Mouse (Mus musculus) intestine, embryonic 14.5 days (tissue): ENCODE measurements around the gene Padi3. TPM values are rescaled to one million over a fixed set of nuclear protein-coding genes. Genes with fewer than 3 reads are reported as not detected.

Experiments
- ATAC-seq: fragments of 200-750 bp; cut with Nextera tagmentation; replicated peaks from 2 replicates; pipeline ENCODE4 v1.8.0; 2017; ENCODE audit warnings: low read depth, moderate number of reproducible peaks, moderate TSS enrichment, moderate library complexity; ENCODE audit not compliant: low FRiP score, low TSS enrichment
- DNase-seq: peaks from one replicate; pipeline ENCODE4 v3.0.0-alpha.2; 2018; ENCODE audit warnings: low spot score
- H3K27ac ChIP-seq: fragments of 300-500 bp; sonication (generic); 2 replicates; pipeline ENCODE4 v1.5.1; 2014; ENCODE audit warnings: low read depth, mild to moderate bottlenecking, control low read depth
- H3K27me3 ChIP-seq: fragments of 300-500 bp; sonication (generic); replicated peaks from 2 replicates; pipeline ENCODE4 v1.6.1; 2014; ENCODE audit warnings: low read length, control low read depth; ENCODE audit not compliant: control insufficient read depth, insufficient read depth
- H3K36me3 ChIP-seq: fragments of 300-500 bp; sonication (generic); 2 replicates; pipeline ENCODE4 v1.6.1; 2014; ENCODE audit warnings: low read length, control low read depth; ENCODE audit not compliant: control insufficient read depth, insufficient read depth
- H3K4me1 ChIP-seq: fragments of 300-500 bp; sonication (generic); replicated peaks from 2 replicates; pipeline ENCODE4 v1.6.1; 2014; ENCODE audit warnings: low read length, control low read depth, mixed read lengths; ENCODE audit not compliant: control insufficient read depth, insufficient read depth
- H3K4me2 ChIP-seq: fragments of 300-500 bp; sonication (generic); 2 replicates; pipeline ENCODE4 v1.6.1; 2014; ENCODE audit warnings: low read length
- H3K4me3 ChIP-seq: fragments of 300-500 bp; sonication (generic); 2 replicates; pipeline ENCODE4 v1.5.1; 2014; ENCODE audit warnings: low read depth, low read length, control low read depth, mixed read lengths
- H3K9ac ChIP-seq: fragments of 300-500 bp; sonication (generic); 2 replicates; pipeline ENCODE4 v1.6.1; 2014; ENCODE audit warnings: mild to moderate bottlenecking, low read length
- H3K9me3 ChIP-seq: fragments of 300-500 bp; sonication (generic); 2 replicates; pipeline ENCODE4 v1.6.1; 2016; ENCODE audit warnings: low read length, control low read depth; ENCODE audit not compliant: control insufficient read depth
- WGBS: fragments of 180-500 bp; shearing (Covaris S2); extraction: QIAGEN DNeasy Blood & Tissue Kit; methylation state at CpG from one replicate; pipeline ENCODE4 v1.1.7; 2014; 5-methylcytosine and 5-hydroxymethylcytosine counted together
- polyA plus RNA-seq: library from polyadenylated mRNA; unstranded; fragments of >200 nt; fragmentation: Nextera tagmentation; extraction: Ambion mirVana; gene quantifications from 2 replicates; pipeline ENCODE4 v1.2.1, GENCODE M21; 2014

Padi3 gene
- polyA plus RNA-seq, 1 experiment from 2014 or later: not detected

GRCm38 (mm10) chr4:140791071-140791470 is 19.4 kb downstream of the Padi3 start:
- Histone ChIP-seq H3K27ac (no peak overlapping the region), H3K9me3 (no peaks in the 10 kb centered on the region), H3K4me1 (no peaks in the 10 kb centered on the region), H3K9ac (no peak overlapping the region), H3K36me3 (no peaks in the 10 kb centered on the region), H3K4me3 (no peak overlapping the region), H3K27me3 (no peaks in the 10 kb centered on the region), H3K4me2 (no peak overlapping the region)
- ATAC-seq: no peak
- WGBS: 79% methylated on average over 16 of the region's 16 CpGs
- no peak for DNase-seq

DNA sequence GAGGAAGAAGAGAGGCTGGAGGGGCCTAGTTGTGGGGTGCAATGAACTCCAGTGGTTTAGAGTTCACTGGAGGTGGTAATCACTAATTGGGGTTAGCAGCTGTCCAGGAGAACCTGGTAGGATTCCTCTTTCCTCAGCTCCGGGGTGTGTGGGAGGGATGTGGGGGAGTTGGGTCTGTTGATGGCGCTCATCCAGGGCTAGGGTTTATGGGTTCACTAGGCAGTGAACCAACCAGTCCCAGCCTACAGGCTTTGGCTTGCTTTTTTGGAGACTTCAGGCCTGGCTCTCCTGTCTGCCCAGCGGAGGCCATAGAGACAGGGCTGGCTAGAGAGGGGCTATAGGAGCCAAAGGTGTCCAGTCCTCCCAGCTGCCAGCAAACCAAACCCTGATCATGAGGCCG is 20.5 kb downstream of the Padi3 start:
- no peak overlapping the region for H3K9ac ChIP-seq
- H3K4me2 ChIP-seq: no peak overlapping the region
- H3K27ac ChIP-seq: no peak overlapping the region
- H3K9me3 ChIP-seq: no peaks in the 10 kb centered on the region
- H3K36me3 ChIP-seq: no peaks in the 10 kb centered on the region
- 84% methylated on average over 4 of the region's 4 CpGs for WGBS
- ATAC-seq (no peak), DNase-seq (no peak)
- H3K4me3 ChIP-seq: no peak overlapping the region
- H3K4me1 ChIP-seq: no peaks in the 10 kb centered on the region
- H3K27me3 ChIP-seq: no peaks in the 10 kb centered on the region

GRCm38 (mm10) chr4:140788983-140789382 is 21.5 kb downstream of the Padi3 start:
- WGBS: 44% methylated on average over 6 of the region's 6 CpGs
- Histone ChIP-seq H3K9me3 (0 out of 2 replicates have a peak, but pooled peaks cover 3% of the 10 kb centered on the region), H3K27me3 (no peaks in the 10 kb centered on the region), H3K4me1 (no peaks in the 10 kb centered on the region), H3K9ac (no peak overlapping the region), H3K4me3 (no peak overlapping the region), H3K27ac (no peak overlapping the region), H3K4me2 (no peak overlapping the region), H3K36me3 (no peaks in the 10 kb centered on the region)
- ATAC-seq: 0 out of 2 replicates have a peak, but pooled peaks have one; percentile 14
- peak; percentile 89 for DNase-seq

- Histone ChIP-seq H3K9ac (no peak overlapping the region), H3K27ac (no peak overlapping the region), H3K4me3 (no peak overlapping the region), H3K27me3 (no peaks in the 10 kb centered on the region), H3K9me3 (0 out of 2 replicates have a peak, but pooled peaks cover 3% of the 10 kb centered on the region), H3K36me3 (no peaks in the 10 kb centered on the region), H3K4me2 (no peak overlapping the region), H3K4me1 (no peaks in the 10 kb centered on the region)
- WGBS: 82% methylated on average over 6 of the region's 6 CpGs
- no peak for ATAC-seq
- DNase-seq: no peak
Observed at GRCm38 (mm10) chr4:140788264-140788663, 22.2 kb downstream of the Padi3 start.

DNA sequence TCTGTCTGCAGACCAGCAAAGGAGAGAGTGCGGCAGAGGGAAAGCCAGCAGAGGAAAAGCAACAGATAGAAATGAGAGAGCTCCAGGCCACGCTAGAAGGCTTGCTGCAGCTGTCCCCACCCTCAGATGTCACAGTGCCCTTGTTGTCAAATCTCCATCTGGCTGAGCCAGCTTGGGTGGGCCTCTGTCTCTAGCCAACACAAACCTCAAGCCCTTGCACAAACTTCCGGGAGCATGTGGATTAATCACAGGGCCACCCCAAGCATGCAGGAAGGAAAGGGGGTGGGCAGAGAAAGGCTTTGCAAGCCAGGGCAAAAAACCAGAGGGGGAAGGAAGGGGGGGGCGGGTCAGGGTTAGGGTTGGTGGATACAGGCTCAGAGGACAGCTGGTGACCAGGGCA is 23.0 kb downstream of the Padi3 start:
- H3K4me2 ChIP-seq: no peak overlapping the region
- no peak overlapping the region for H3K4me3 ChIP-seq
- 56% methylated on average over 3 of the region's 4 CpGs for WGBS
- H3K9me3 ChIP-seq: 0 out of 2 replicates have a peak, but pooled peaks cover 3% of the 10 kb centered on the region
- H3K27ac ChIP-seq: no peak overlapping the region
- H3K27me3 ChIP-seq: no peaks in the 10 kb centered on the region
- H3K9ac ChIP-seq: no peak overlapping the region
- H3K36me3 ChIP-seq: no peaks in the 10 kb centered on the region
- no peak for DNase-seq
- H3K4me1 ChIP-seq: no peaks in the 10 kb centered on the region
- no peak for ATAC-seq

DNA sequence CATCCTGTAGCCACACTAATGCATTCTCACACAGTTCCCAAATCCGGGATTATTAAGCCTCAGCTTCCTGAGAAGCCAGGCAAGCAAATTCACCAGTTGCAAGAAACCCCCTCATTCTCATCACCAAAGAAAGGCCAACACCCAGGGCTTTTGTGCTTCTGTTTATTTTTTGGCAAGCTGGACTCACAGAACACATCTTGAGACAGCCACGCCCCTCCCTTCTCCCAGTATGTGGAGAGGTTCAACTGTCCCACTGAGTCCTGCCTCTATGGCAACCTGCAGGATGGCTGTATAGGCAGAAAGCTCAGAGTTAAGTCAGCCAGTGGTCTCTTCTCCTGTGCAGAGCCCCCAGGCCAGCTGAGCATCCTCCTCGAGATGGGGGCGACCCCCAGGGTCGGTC is 25.2 kb downstream of the Padi3 start:
- DNase-seq (no peak), ATAC-seq (no peak)
- H3K4me1 ChIP-seq: no peaks in the 10 kb centered on the region
- 89% methylated on average over 5 of the region's 5 CpGs for WGBS
- H3K27ac ChIP-seq: no peak overlapping the region
- no peaks in the 10 kb centered on the region for H3K27me3 ChIP-seq
- H3K9ac ChIP-seq: no peak overlapping the region
- no peak overlapping the region for H3K4me2 ChIP-seq
- 0 out of 2 replicates have a peak, but pooled peaks cover 3% of the 10 kb centered on the region for H3K9me3 ChIP-seq
- no peaks in the 10 kb centered on the region for H3K36me3 ChIP-seq
- no peak overlapping the region for H3K4me3 ChIP-seq

GRCm38 (mm10) chr4:140784292-140784945 is 26.0 kb downstream of the Padi3 start:
- ATAC-seq (no peak), DNase-seq (no peak)
- Histone ChIP-seq H3K27me3 (no peaks in the 10 kb centered on the region), H3K27ac (no peak overlapping the region), H3K9me3 (0 out of 2 replicates have a peak, but pooled peaks cover 3% of the 10 kb centered on the region), H3K4me3 (no peak overlapping the region), H3K36me3 (no peaks in the 10 kb centered on the region), H3K4me2 (no peak overlapping the region), H3K9ac (no peak overlapping the region), H3K4me1 (no peaks in the 10 kb centered on the region)
- WGBS: 95% methylated on average over 9 of the region's 9 CpGs

GRCm38 (mm10) chr4:140782821-140783220 is 27.6 kb downstream of the Padi3 start:
- Histone ChIP-seq H3K9me3 (0 out of 2 replicates have a peak, but pooled peaks cover 3% of the 10 kb centered on the region), H3K36me3 (no peaks in the 10 kb centered on the region), H3K4me3 (no peak overlapping the region), H3K27ac (no peak overlapping the region), H3K27me3 (no peaks in the 10 kb centered on the region), H3K9ac (no peak overlapping the region), H3K4me1 (no peaks in the 10 kb centered on the region), H3K4me2 (no peak overlapping the region)
- 91% methylated on average over 9 of the region's 9 CpGs for WGBS
- ATAC-seq: no peak
- no peak for DNase-seq

DNA sequence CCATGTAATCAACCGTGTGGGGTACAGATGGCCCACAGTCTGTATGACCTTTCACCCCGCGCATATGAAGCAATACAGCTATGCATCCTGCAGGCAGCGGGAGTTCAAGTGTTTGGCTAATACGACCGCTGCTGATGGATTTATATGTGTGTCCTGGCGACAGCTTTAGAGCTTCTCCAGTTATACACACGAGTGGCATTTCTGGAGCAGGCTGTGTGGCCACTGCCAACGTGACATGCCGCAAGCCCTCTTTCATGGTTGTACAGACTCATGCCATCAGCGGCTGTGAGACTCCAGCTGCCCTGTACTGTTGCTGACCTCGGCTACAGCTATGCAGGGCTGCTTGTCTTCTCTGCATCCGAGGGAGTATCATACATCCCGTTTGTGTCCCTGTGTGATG is 29.9 kb downstream of the Padi3 start:
- WGBS: 68% methylated on average over 14 of the region's 14 CpGs
- Histone ChIP-seq H3K9ac (no peak overlapping the region), H3K36me3 (no peaks in the 10 kb centered on the region), H3K4me3 (no peak overlapping the region), H3K27me3 (no peaks in the 10 kb centered on the region), H3K9me3 (0 out of 2 replicates have a peak, but pooled peaks cover 3% of the 10 kb centered on the region), H3K4me1 (no peaks in the 10 kb centered on the region), H3K4me2 (no peak overlapping the region), H3K27ac (no peak overlapping the region)
- ATAC-seq (0 out of 2 replicates have a peak, but pooled peaks have one; percentile 20), DNase-seq (no peak)
